Mouse (Mus musculus): ENCODE data around the gene Rab10.
A peak's percentile ranks its signal among the peaks of the same experiment; 100 is the strongest.

DNA sequence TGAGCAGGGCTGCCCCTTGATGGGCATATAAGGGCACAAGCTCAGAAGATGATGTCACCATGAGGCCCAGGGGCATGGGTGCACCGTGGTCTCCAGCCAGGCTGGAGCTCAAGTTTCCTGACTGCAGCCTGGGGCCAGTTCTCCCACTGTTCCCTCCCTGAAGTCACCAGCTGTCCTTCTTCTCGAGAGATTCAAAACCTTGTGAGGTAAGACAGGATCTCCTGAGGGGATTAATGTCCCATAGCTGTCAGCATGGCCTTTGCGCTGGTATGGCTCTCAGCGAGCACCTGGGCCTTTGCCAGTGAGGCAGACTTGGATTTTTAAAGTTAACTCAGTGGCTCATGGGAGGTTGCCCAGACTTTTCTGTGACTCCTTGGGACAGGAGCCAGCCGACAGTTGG, 40.4 kb upstream of the Rab10 start:
- TF ChIP-seq MAX (IDR thresholded peaks at IDR 0.05) (peak; percentile 48), CTCF (IDR thresholded peaks at IDR 0.05; ENCODE audit: control insufficient read depth, insufficient read depth, insufficient read length) (no peak), FOSL1 (IDR thresholded peaks at IDR 0.05; ENCODE audit: insufficient read depth, low read length, poor library complexity, severe bottlenecking) (no peak), USF1 (IDR thresholded peaks at IDR 0.05; ENCODE audit: low read depth) (no peak), CEBPB (IDR thresholded peaks at IDR 0.05; ENCODE audit: low read depth) (no peak), MYOD1 (IDR thresholded peaks at IDR 0.05; ENCODE audit: control insufficient read depth, insufficient read length, low read depth) (peak; percentile 46)
